Mouse (Mus musculus) midbrain, embryonic 14.5 days (tissue): ENCODE measurements around the gene Hnrnpd. TPM values are rescaled to one million over a fixed set of nuclear protein-coding genes. Genes with fewer than 3 reads are reported as not detected.

Experiments
- ATAC-seq: fragments of 200-750 bp; cut with Nextera tagmentation; 2 replicates; pipeline ENCODE4 v1.8.0; 2017; ENCODE audit warnings: moderate number of reproducible peaks, moderate library complexity; ENCODE audit not compliant: low FRiP score, low TSS enrichment
- DNase-seq: peaks from one replicate; pipeline ENCODE4 v3.0.0-alpha.2; 2015
- H3K27ac ChIP-seq: fragments of 300-500 bp; sonication (generic); replicated peaks from 2 replicates; pipeline ENCODE4 v1.5.1; 2014; ENCODE audit warnings: mild to moderate bottlenecking, low read depth, low read length, moderate library complexity
- H3K27me3 ChIP-seq: fragments of 300-500 bp; sonication (generic); 2 replicates; pipeline ENCODE4 v1.6.1; 2014; ENCODE audit warnings: low read length, control low read depth, mixed read lengths; ENCODE audit not compliant: control insufficient read depth, insufficient read depth
- H3K36me3 ChIP-seq: fragments of 300-500 bp; sonication (generic); 2 replicates; pipeline ENCODE4 v1.6.1; 2014; ENCODE audit warnings: low read length, control low read depth; ENCODE audit not compliant: control insufficient read depth, insufficient read depth
- H3K4me1 ChIP-seq: fragments of 300-500 bp; sonication (generic); 2 replicates; pipeline ENCODE4 v1.6.1; 2014; ENCODE audit warnings: mild to moderate bottlenecking, antibody characterized with exemption, low read length, control low read depth; ENCODE audit not compliant: control insufficient read depth, insufficient read depth
- H3K4me2 ChIP-seq: fragments of 300-500 bp; sonication (generic); 2 replicates; pipeline ENCODE4 v1.6.1; 2014; ENCODE audit warnings: mild to moderate bottlenecking, low read length, moderate library complexity
- H3K4me3 ChIP-seq: fragments of 300-500 bp; sonication (generic); replicated peaks from 2 replicates; pipeline ENCODE4 v1.5.1; 2014; ENCODE audit warnings: low read depth, low read length
- H3K9ac ChIP-seq: fragments of 300-500 bp; sonication (generic); replicated peaks from 2 replicates; pipeline ENCODE4 v1.6.1; 2014; ENCODE audit warnings: mild to moderate bottlenecking, low read length, moderate library complexity
- H3K9me3 ChIP-seq: fragments of 300-500 bp; sonication (generic); 2 replicates; pipeline ENCODE4 v1.6.1; 2016; ENCODE audit warnings: low read length, control low read depth, mixed read lengths; ENCODE audit not compliant: control insufficient read depth
- WGBS: fragments of 180-500 bp; shearing (Covaris S2); extraction: QIAGEN DNeasy Blood & Tissue Kit; methylation state at CpG from one replicate; pipeline ENCODE4 v1.1.7; 2014; 5-methylcytosine and 5-hydroxymethylcytosine counted together
- polyA plus RNA-seq: library from polyadenylated mRNA; unstranded; fragments of >200 nt; fragmentation: Nextera tagmentation; extraction: Ambion mirVana; gene quantifications from 2 replicates; pipeline ENCODE4 v1.2.1, GENCODE M21; 2014

Gene Hnrnpd
- polyA plus RNA-seq, 1 experiment from 2014 or later: 134 TPM

DNA sequence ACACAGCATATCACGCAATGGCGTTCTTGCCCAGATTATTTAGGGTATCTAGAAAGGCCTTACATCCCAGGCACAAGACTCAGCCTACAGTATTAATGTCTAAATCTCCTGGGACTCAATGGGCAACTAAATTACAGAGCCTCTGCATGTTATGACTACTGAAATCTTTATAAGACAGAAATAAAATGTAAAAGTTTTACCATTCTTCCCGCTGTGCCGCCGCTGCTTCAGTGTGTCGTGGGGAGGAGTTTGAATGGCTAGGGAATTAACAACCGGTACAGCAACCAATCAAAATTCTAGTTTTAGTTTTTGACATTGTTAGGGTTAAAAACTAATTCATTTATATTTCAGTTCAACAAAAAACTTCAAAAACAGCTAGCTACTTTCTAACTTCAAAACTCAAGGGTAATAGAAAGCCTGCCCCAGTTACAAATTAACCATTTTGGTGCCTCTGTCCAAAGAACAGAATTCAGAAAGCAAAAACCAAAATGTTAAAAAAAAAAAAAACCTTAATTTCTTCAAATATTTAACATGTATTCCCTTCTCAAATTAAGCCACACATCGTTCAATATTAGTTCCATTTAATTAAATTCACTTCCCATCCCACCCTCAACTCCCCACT is 2.3 kb downstream of the Hnrnpd start:
- ATAC-seq: no peak
- Histone ChIP-seq H3K9me3 (no peaks in the 10 kb centered on the region), H3K27ac (no peak overlapping the region), H3K36me3 (no peaks in the 10 kb centered on the region), H3K4me2 (peak overlapping the region; percentile 91), H3K9ac (peak overlapping the region; percentile 92; the same call in 1 of the 2 replicates), H3K4me1 (peaks cover 35% of the 10 kb centered on the region), H3K4me3 (peak overlapping the region; percentile 92), H3K27me3 (no peaks in the 10 kb centered on the region)
- peak; percentile 46 for DNase-seq
- WGBS: 7% methylated on average over 8 of the region's 8 CpGs

DNA sequence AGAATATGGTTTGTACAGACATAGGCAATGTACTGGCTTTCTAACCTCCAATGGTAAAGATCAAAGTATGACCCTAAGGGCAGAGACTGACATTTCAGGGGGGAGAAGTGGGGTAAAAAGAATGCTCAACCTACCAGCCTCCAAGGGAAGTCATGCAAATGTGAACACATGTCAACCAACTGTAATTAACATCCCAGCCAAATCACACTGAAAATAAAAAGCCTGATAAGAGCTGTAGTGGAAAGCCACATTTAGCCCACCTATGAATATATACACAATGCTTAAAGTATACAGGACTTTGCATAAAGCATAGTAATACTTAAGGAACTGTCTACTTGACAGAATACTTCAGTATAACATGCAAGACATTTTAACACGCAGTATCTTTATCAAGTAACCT is 3.0 kb downstream of the Hnrnpd start:
- no peaks in the 10 kb centered on the region for H3K36me3 ChIP-seq
- H3K27ac ChIP-seq: no peak overlapping the region
- H3K4me2 ChIP-seq: peak overlapping the region; percentile 91
- no peak overlapping the region for H3K9ac ChIP-seq
- no peaks in the 10 kb centered on the region for H3K9me3 ChIP-seq
- H3K27me3 ChIP-seq: no peaks in the 10 kb centered on the region
- H3K4me1 ChIP-seq: peaks cover 35% of the 10 kb centered on the region
- ATAC-seq (no peak), DNase-seq (no peak)
- 66% methylated on average over 1 of the region's 1 CpGs for WGBS
- peak overlapping the region; percentile 92 for H3K4me3 ChIP-seq

DNA sequence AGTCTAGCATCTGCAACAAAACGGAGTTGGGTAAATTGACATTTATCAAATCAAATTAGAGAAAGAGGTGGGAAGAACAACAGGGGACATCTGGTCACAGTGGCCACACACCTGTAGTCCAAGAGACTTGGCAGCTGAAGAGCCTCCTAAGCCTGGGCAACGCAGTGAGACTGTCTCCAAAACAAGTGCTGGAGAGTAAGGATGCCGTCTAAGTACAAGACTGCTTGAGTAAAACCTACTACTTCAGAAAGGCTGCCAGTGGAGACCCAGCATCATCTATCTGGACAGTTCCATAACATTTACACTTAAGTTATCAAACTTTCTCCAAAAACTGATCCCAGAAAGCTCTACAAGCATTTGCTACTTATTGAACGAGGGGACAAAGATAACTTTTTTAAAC is 3.7 kb downstream of the Hnrnpd start:
- no peak for DNase-seq
- 61% methylated on average over 4 of the region's 4 CpGs for WGBS

DNA sequence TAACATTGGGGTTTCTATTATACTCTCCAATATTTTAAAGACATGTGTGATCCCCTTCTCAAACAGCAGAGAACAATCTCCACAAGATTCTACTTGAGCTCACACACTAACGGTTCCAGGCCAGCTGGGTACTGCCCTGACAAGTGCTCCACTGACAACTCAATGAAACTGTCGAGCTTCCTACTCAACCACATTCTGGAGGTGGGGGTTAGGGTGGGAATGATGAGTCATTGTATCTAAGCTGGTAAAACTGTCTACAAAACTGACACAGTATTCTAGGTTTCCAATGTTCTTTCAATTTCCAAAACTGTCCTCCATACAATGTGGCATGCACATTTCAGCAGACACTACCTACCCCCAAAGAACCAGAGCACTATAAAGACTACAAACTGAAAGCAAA is 4.8 kb downstream of the Hnrnpd start:
- no peak for ATAC-seq
- H3K9ac ChIP-seq: no peak overlapping the region
- H3K4me3 ChIP-seq: no peak overlapping the region
- no peak for DNase-seq
- no peaks in the 10 kb centered on the region for H3K27me3 ChIP-seq
- peaks cover 35% of the 10 kb centered on the region for H3K4me1 ChIP-seq
- 14% methylated on average over 2 of the region's 2 CpGs for WGBS
- peak overlapping the region; percentile 91 for H3K4me2 ChIP-seq
- no peaks in the 10 kb centered on the region for H3K36me3 ChIP-seq
- H3K9me3 ChIP-seq: no peaks in the 10 kb centered on the region
- H3K27ac ChIP-seq: no peak overlapping the region

More for the DNA sequence above, 3.7 kb downstream of the Hnrnpd start:
- H3K27me3 ChIP-seq: no peaks in the 10 kb centered on the region
- H3K4me1 ChIP-seq: peaks cover 35% of the 10 kb centered on the region
- H3K27ac ChIP-seq: no peak overlapping the region
- no peaks in the 10 kb centered on the region for H3K36me3 ChIP-seq
- H3K9ac ChIP-seq: no peak overlapping the region
- H3K9me3 ChIP-seq: no peaks in the 10 kb centered on the region
- no peak for ATAC-seq
- peak overlapping the region; percentile 92; the same call in 1 of the 2 replicates for H3K4me3 ChIP-seq
- peak overlapping the region; percentile 91 for H3K4me2 ChIP-seq

DNA sequence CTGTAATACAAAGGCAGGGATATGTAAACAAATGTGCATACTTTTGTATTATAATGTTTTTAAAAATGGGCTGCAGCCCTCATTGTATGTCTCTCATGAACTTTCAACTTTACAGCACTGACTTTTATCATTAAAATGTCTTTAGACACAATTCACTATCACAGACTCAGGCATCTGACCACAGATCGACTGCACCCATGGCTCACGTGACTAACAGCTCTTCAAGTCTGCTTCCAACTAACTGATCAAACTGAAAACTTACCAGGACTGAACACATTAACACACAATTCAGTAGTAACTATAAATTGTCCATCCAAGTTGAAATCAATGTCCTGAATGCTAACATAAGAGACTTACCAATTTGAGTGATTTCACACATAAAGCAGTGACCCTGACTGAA is 18.8 kb downstream of the Hnrnpd start:
- no peaks in the 10 kb centered on the region for H3K27me3 ChIP-seq
- no peak overlapping the region for H3K27ac ChIP-seq
- peaks cover 57% of the 10 kb centered on the region for H3K36me3 ChIP-seq
- WGBS: 94% methylated on average over 2 of the region's 2 CpGs
- ATAC-seq (no peak), DNase-seq (no peak)
- H3K4me2 ChIP-seq: no peak overlapping the region
- no peaks in the 10 kb centered on the region for H3K9me3 ChIP-seq
- H3K4me1 ChIP-seq: no peaks in the 10 kb centered on the region
- H3K4me3 ChIP-seq: no peak overlapping the region
- no peak overlapping the region for H3K9ac ChIP-seq

DNA sequence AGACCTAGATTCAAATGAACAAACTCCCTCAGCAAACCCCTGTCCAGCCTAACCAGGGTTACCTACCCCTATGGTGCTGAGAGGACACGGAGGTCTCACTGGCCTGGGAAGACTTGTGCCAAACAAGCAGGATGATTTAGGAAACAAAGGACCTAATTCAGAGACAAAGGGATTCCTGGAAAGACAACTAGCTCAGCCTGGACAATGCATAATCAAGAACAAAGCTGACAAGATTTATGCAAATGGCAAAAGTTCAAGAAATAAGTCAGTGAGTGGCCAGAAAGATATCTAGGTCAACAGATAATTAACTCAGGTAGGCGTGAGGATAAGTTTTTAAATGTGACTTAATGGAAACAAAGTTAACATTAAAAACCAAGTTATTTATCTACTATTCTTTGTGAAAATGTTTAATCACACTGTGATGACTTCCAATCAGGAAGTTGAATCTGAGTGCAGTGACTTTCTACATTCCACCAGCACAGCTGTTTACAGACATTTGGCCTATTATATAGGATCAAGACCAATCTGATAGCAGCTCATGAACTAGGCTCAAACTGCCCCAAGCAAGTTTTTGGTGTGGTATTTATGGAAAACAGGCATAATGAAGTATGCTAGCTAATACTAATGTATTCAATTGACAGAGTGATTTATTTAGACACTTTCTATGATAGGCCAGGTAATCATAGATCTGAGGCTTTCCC is 19.4 kb downstream of the Hnrnpd start:
- Histone ChIP-seq H3K4me1 (no peaks in the 10 kb centered on the region), H3K9ac (no peak overlapping the region), H3K4me2 (no peak overlapping the region), H3K27ac (no peak overlapping the region), H3K4me3 (no peak overlapping the region), H3K9me3 (no peaks in the 10 kb centered on the region), H3K36me3 (peaks cover 51% of the 10 kb centered on the region), H3K27me3 (no peaks in the 10 kb centered on the region)
- 83% methylated on average over 2 of the region's 2 CpGs for WGBS
- DNase-seq (no peak), ATAC-seq (no peak)

DNA sequence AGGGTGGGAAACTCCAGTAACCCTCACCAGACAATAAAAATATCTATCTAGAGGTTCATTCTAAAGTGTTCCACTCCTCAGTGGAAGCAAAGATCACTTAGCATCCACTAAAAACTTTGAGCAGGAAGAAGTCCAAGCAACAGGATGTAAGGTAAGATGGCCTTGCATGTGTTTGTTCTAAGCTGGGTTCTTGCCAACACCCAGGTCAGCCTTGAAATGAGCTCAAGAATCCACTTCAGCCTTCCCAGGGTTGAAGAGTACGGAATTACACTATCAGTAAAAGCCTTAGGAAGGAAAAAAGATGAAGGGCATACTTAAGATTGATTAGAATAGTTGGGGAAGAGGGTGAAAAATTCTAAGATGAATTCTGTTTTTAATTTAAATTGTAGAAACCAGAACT is 20.1 kb downstream of the Hnrnpd start:
- ATAC-seq: no peak
- 93% methylated on average over 1 of the region's 1 CpGs for WGBS
- no peak for DNase-seq
- H3K9me3 ChIP-seq: no peaks in the 10 kb centered on the region
- no peak overlapping the region for H3K4me3 ChIP-seq
- H3K36me3 ChIP-seq: peaks cover 44% of the 10 kb centered on the region
- no peak overlapping the region for H3K27ac ChIP-seq
- peaks cover 1% of the 10 kb centered on the region; the same call in 1 of the 2 replicates for H3K4me1 ChIP-seq
- no peak overlapping the region for H3K9ac ChIP-seq
- H3K4me2 ChIP-seq: no peak overlapping the region
- H3K27me3 ChIP-seq: no peaks in the 10 kb centered on the region

DNA sequence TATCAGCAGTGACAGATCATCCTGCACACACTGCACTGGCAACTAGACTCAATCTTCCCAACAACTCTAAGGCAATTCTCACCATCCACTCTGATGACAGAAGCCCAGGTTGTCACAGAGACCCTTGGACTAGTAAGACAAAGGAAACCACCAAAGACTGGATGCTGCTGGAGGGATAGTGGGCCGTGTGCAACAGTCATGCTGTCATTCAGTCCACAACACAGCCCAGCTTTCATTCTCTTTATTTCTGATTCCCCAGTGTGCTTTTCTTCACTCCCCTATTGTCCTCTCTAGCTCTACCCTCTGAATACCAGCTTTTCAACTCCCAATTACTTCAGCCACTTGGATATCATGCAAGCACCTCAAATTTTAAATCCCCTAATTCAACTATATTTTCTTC is 24.9 kb downstream of the Hnrnpd start:
- ATAC-seq (no peak), DNase-seq (peak; percentile 33)
- H3K4me1 ChIP-seq: peaks cover 5% of the 10 kb centered on the region; the same call in 1 of the 2 replicates
- H3K36me3 ChIP-seq: peaks cover 11% of the 10 kb centered on the region
- no peak overlapping the region for H3K4me2 ChIP-seq
- H3K9ac ChIP-seq: no peak overlapping the region
- no peaks in the 10 kb centered on the region for H3K27me3 ChIP-seq
- WGBS: 3% methylated on average over 1 of the region's 1 CpGs
- no peak overlapping the region for H3K4me3 ChIP-seq
- no peaks in the 10 kb centered on the region for H3K9me3 ChIP-seq
- H3K27ac ChIP-seq: no peak overlapping the region

DNA sequence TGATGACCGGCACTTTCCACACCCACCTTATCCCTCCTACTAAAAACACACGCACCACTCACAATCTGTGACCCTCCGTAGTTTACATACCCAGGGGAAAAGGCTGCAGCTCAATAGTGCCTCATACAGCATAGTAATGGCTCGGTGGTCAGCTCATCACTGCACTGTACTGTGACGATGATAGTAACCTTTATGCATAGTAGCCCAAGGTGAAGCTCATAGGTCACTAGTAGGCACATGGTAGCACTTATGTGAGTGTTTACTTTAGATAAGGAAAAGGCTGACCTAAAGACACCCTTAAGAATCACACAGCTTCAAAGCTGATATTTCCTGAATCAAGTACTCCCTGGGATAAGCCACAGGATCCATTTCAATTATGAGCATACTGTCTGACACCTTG is 26.2 kb downstream of the Hnrnpd start:
- 93% methylated on average over 5 of the region's 5 CpGs for WGBS
- Histone ChIP-seq H3K36me3 (peaks cover 3% of the 10 kb centered on the region), H3K27ac (no peak overlapping the region), H3K4me1 (peaks cover 5% of the 10 kb centered on the region; the same call in 1 of the 2 replicates), H3K9ac (no peak overlapping the region), H3K9me3 (no peaks in the 10 kb centered on the region), H3K27me3 (no peaks in the 10 kb centered on the region), H3K4me3 (no peak overlapping the region), H3K4me2 (no peak overlapping the region)
- ATAC-seq: no peak
- no peak for DNase-seq
